Mouse (Mus musculus) MEL (cell line): Measurements from ENCODE around the gene Kndc1. TPM values are rescaled to one million over a fixed set of nuclear protein-coding genes. Genes with fewer than 3 reads are reported as not detected.

ENCODE experiments used
- DNase-seq: peaks from one replicate; pipeline ENCODE4 v3.0.0; 2011; ENCODE audit warnings: low read depth, low spot score
- H3K27ac ChIP-seq: 2 replicates; pipeline ENCODE4 v1.5.1; 2012; ENCODE audit warnings: low read depth, mild to moderate bottlenecking, control low read depth, low read length, moderate library complexity; ENCODE audit not compliant: control insufficient read depth
- H3K27me3 ChIP-seq, 2 experiments: fragments of 150-350 bp in 1 of 2; sonication (generic) in 1 of 2; 2 replicates each; pipeline ENCODE4 v1.6.1; 2012; ENCODE audit warnings: low read length in 2 of 2, mild to moderate bottlenecking in 2 of 2, improper control_type of control experiment in 1 of 2, moderate library complexity in 1 of 2; ENCODE audit not compliant: insufficient read depth in 2 of 2, control insufficient read depth in 1 of 2
- H3K36me3 ChIP-seq, 2 experiments: 2 replicates each; pipeline ENCODE4 v1.6.1; 2012 to 2014; ENCODE audit warnings: low read length in 2 of 2, improper control_type of control experiment in 1 of 2, inconsistent platforms in 1 of 2, mild to moderate bottlenecking in 1 of 2; ENCODE audit not compliant: insufficient read depth in 2 of 2, control insufficient read depth in 1 of 2
- H3K4me1 ChIP-seq, 2 experiments: fragments of 150-350 bp in 1 of 2; sonication (generic) in 1 of 2; 2 replicates each; pipeline ENCODE4 v1.6.1; 2012; ENCODE audit warnings: low read length in 2 of 2, improper control_type of control experiment in 1 of 2, mild to moderate bottlenecking in 1 of 2; ENCODE audit not compliant: insufficient read depth in 2 of 2, control insufficient read depth in 1 of 2
- H3K4me3 ChIP-seq, 2 experiments: fragments of 150-350 bp in 1 of 2; sonication (generic) in 1 of 2; 2 replicates each; pipeline ENCODE4 v1.5.1; 2012; ENCODE audit warnings: low read depth in 2 of 2, low read length in 2 of 2, mild to moderate bottlenecking in 2 of 2, moderate library complexity in 2 of 2, control low read depth in 1 of 2, improper control_type of control experiment in 1 of 2; ENCODE audit not compliant: control insufficient read depth in 1 of 2, insufficient read depth in 1 of 2
- H3K79me2 ChIP-seq: 2 replicates; pipeline ENCODE4 v1.6.1; 2012; ENCODE audit warnings: mild to moderate bottlenecking, low read length, moderate library complexity; ENCODE audit not compliant: control insufficient read depth, poor library complexity, insufficient read depth
- H3K9ac ChIP-seq: 2 replicates; pipeline ENCODE4 v1.6.1; 2012; ENCODE audit warnings: low read depth, mild to moderate bottlenecking, control low read depth, low read length, moderate library complexity; ENCODE audit not compliant: control insufficient read depth, poor library complexity, severe bottlenecking
- H3K9me3 ChIP-seq: fragments of 150-350 bp; sonication (generic); replicated peaks from 2 replicates; pipeline ENCODE4 v1.6.1; 2012; ENCODE audit warnings: mild to moderate bottlenecking, low read length, improper control_type of control experiment, moderate library complexity; ENCODE audit not compliant: insufficient read depth
- BHLHE40 ChIP-seq: IDR thresholded peaks from 2 replicates; pipeline ENCODE4 v1.6.1; 2012; ENCODE audit warnings: low read depth, mild to moderate bottlenecking, inconsistent platforms, low read length, improper control_type of control experiment, borderline replicate concordance
- CTCF ChIP-seq, 3 experiments: IDR thresholded peaks in 2 of 3; conservative IDR thresholded peaks in 1 of 3; 2 replicates each; pipeline ENCODE4 v1.5.1; 2011 to 2012; ENCODE audit warnings: low read length in 3 of 3, low read depth in 2 of 3, mild to moderate bottlenecking in 2 of 3, improper control_type of control experiment in 1 of 3, inconsistent platforms in 1 of 3, mixed read lengths in 1 of 3, moderate library complexity in 1 of 3; ENCODE audit not compliant: control insufficient read depth in 1 of 3, insufficient read depth in 1 of 3, poor library complexity in 1 of 3, severe bottlenecking in 1 of 3
- E2F4 ChIP-seq: IDR thresholded peaks from 2 replicates; pipeline ENCODE4 v1.6.1; 2011; ENCODE audit warnings: low read depth, low read length, improper control_type of control experiment, borderline replicate concordance
- ELF1 ChIP-seq: IDR thresholded peaks from 2 replicates; pipeline ENCODE4 v1.6.1; 2014; ENCODE audit warnings: low read depth, mild to moderate bottlenecking, inconsistent platforms, low read length, improper control_type of control experiment, moderate library complexity
- EP300 ChIP-seq, 2 experiments: IDR thresholded peaks; 2 replicates each; pipeline ENCODE4 v1.6.1; 2011; ENCODE audit warnings: improper control_type of control experiment in 2 of 2, low read length in 2 of 2, low read depth in 1 of 2, mild to moderate bottlenecking in 1 of 2
- GATA1 ChIP-seq: IDR thresholded peaks from 2 replicates; pipeline ENCODE4 v1.6.1; 2011; ENCODE audit warnings: low read depth, low read length, improper control_type of control experiment
- MAFK ChIP-seq: IDR thresholded peaks from 2 replicates; pipeline ENCODE4 v1.6.1; 2011; ENCODE audit warnings: low read depth, mild to moderate bottlenecking, low read length, improper control_type of control experiment, borderline replicate concordance
- MAX ChIP-seq: IDR thresholded peaks from 2 replicates; pipeline ENCODE4 v1.6.1; 2011; ENCODE audit warnings: low read length, improper control_type of control experiment
- MAZ ChIP-seq: IDR thresholded peaks from 2 replicates; pipeline ENCODE4 v1.6.1; 2012; ENCODE audit warnings: low read depth, mild to moderate bottlenecking, inconsistent platforms, low read length, improper control_type of control experiment
- MEF2A ChIP-seq: IDR thresholded peaks from 2 replicates; pipeline ENCODE4 v1.6.1; 2014; ENCODE audit warnings: low read depth, mild to moderate bottlenecking, inconsistent platforms, low read length, improper control_type of control experiment; ENCODE audit not compliant: poor library complexity, insufficient replicate concordance, severe bottlenecking; ENCODE audit errors: extremely low read depth
- MXI1 ChIP-seq: IDR thresholded peaks from 2 replicates; pipeline ENCODE4 v1.6.1; 2011; ENCODE audit warnings: mild to moderate bottlenecking, low read depth, low read length, improper control_type of control experiment
- MYB ChIP-seq: IDR thresholded peaks from 2 replicates; pipeline ENCODE4 v1.6.1; 2011; ENCODE audit warnings: mild to moderate bottlenecking, low read depth, low read length, improper control_type of control experiment
- NRF1 ChIP-seq: IDR thresholded peaks from 2 replicates; pipeline ENCODE4 v1.6.1; 2014; ENCODE audit warnings: low read depth, mild to moderate bottlenecking, inconsistent platforms, low read length, improper control_type of control experiment, moderate library complexity; ENCODE audit not compliant: poor library complexity, insufficient read depth, severe bottlenecking
- POLR2AphosphoS2 ChIP-seq: IDR thresholded peaks from 2 replicates; pipeline ENCODE4 v1.6.1; 2011; ENCODE audit warnings: low read length, improper control_type of control experiment
- RAD21 ChIP-seq: IDR thresholded peaks from 2 replicates; pipeline ENCODE4 v1.6.1; 2011; ENCODE audit warnings: mild to moderate bottlenecking, low read depth, low read length, improper control_type of control experiment
- SIN3A ChIP-seq: IDR thresholded peaks from 2 replicates; pipeline ENCODE4 v1.6.1; 2012; ENCODE audit warnings: low read length, improper control_type of control experiment, inconsistent platforms
- SMC3 ChIP-seq: IDR thresholded peaks from 2 replicates; pipeline ENCODE4 v1.6.1; 2011; ENCODE audit warnings: low read depth, low read length, improper control_type of control experiment
- TAL1 ChIP-seq: IDR thresholded peaks from 2 replicates; pipeline ENCODE4 v1.6.1; 2012; ENCODE audit warnings: mild to moderate bottlenecking, inconsistent platforms, low read length, moderate library complexity, mixed read lengths
- UBTF ChIP-seq: IDR thresholded peaks from 2 replicates; pipeline ENCODE4 v1.6.1; 2012; ENCODE audit warnings: low read depth, mild to moderate bottlenecking, inconsistent platforms, low read length, improper control_type of control experiment, moderate library complexity, borderline replicate concordance; ENCODE audit not compliant: insufficient read depth
- ZKSCAN1 ChIP-seq: IDR thresholded peaks from 2 replicates; pipeline ENCODE4 v1.6.1; 2012; ENCODE audit warnings: low read depth, mild to moderate bottlenecking, inconsistent platforms, low read length, improper control_type of control experiment, moderate library complexity
- polyA plus RNA-seq, 2 experiments: library from polyadenylated mRNA; stranded (reverse) in 1 of 2; unstranded in 1 of 2; fragments of >175 nt in 1 of 2; fragments of >200 nt in 1 of 2; gene quantifications; 2 replicates each; pipeline versions ENCODE4 v1.2.1 to v1.2.4; 2012; ENCODE audit warnings: low replicate concordance in 2 of 2, low read depth in 1 of 2; ENCODE audit not compliant: insufficient read length in 2 of 2, insufficient read depth in 1 of 2, missing spikeins in 1 of 2
- total RNA-seq: library from RNA; depleted of rRNA; stranded (reverse); fragments of 300-350 nt; gene quantifications from 2 replicates; pipeline ENCODE4 v1.2.3, GENCODE M21; 2012

Kndc1 gene
- total and polyA plus RNA-seq, 3 experiments = not detected

GRCm38 (mm10) chr7:139943674-139944281 lies 49.3 kb downstream of the Kndc1 start, which contains the start of gene Utf1:
TSS of gene Utf1 (plus strand) at chr7:139943789.
- DNase-seq = no peak
- no peaks in the 10 kb centered on the region for H3K27me3 ChIP-seq
- H3K36me3 ChIP-seq = no peaks in the 10 kb centered on the region
- H3K27ac ChIP-seq = no peak within 1 kb of the TSS
- H3K9ac ChIP-seq = no peak within 1 kb of the TSS
- H3K4me3 ChIP-seq = no peak within 1 kb of the TSS
- no peaks in the 10 kb centered on the region for H3K4me1 ChIP-seq
- no peaks in the 10 kb centered on the region for H3K9me3 ChIP-seq
- no peak for TF ChIP-seq CTCF (IDR thresholded peaks at IDR 0.05 in 2 of 3, conservative IDR thresholded peaks at IDR 0.05 in 1 of 3; ENCODE audit: control insufficient read depth in 1 of 3, insufficient read depth in 1 of 3, low read depth in 2 of 3, low read length in 3 of 3, poor library complexity in 1 of 3, severe bottlenecking in 1 of 3)
- no peak for TF ChIP-seq MAZ
- TF ChIP-seq GATA1 = no peak
- TF ChIP-seq MYB = no peak
- TF ChIP-seq RAD21 = no peak
- no peak for TF ChIP-seq NRF1
- no peak for TF ChIP-seq BHLHE40
- TF ChIP-seq POLR2AphosphoS2 = no peak
- no peak for TF ChIP-seq ZKSCAN1
- no peak for TF ChIP-seq MAX
- TF ChIP-seq EP300 (IDR thresholded peaks at IDR 0.05; ENCODE audit: low read depth in 1 of 2, low read length in 2 of 2) = no peak
- no peak for TF ChIP-seq SIN3A
- no peaks in the 10 kb centered on the region for H3K79me2 ChIP-seq

GRCm38 (mm10) chr7:139944291-139945240 lies 50.1 kb downstream of the Kndc1 start:
- Histone ChIP-seq H3K27ac (no peak overlapping the region), H3K4me3 (no peak overlapping the region), H3K9me3 (no peaks in the 10 kb centered on the region), H3K9ac (no peak overlapping the region), H3K79me2 (no peaks in the 10 kb centered on the region), H3K4me1 (peaks cover 0 to 2% of the 10 kb centered on the region in 2 experiments; a peak in 2 of 4 replicates), H3K36me3 (no peaks in the 10 kb centered on the region), H3K27me3 (no peaks in the 10 kb centered on the region)
- no peak for TF ChIP-seq MAFK
- TF ChIP-seq MAZ = no peak
- TF ChIP-seq MXI1 = no peak
- no peak for TF ChIP-seq MEF2A
- no peak for TF ChIP-seq POLR2AphosphoS2
- TF ChIP-seq E2F4 = no peak
- no peak for TF ChIP-seq ZKSCAN1
- no peak for TF ChIP-seq UBTF
- no peak for TF ChIP-seq MAX
- no peak for TF ChIP-seq CTCF (IDR thresholded peaks at IDR 0.05 in 2 of 3, conservative IDR thresholded peaks at IDR 0.05 in 1 of 3; ENCODE audit: control insufficient read depth in 1 of 3, insufficient read depth in 1 of 3, low read depth in 2 of 3, low read length in 3 of 3, poor library complexity in 1 of 3, severe bottlenecking in 1 of 3)
- no peak for TF ChIP-seq SMC3
- TF ChIP-seq GATA1 = no peak
- TF ChIP-seq TAL1 = no peak
- TF ChIP-seq ELF1 = no peak
- DNase-seq = no peak
